In genomic region chr16:95753295-95753694, GRCm38 (mm10) we compare ENCODE assay signal across 15 mouse cellular contexts. TPM values are rescaled to one million over a fixed set of nuclear protein-coding genes. Genes with fewer than 3 reads are reported as not detected.
A peak's percentile ranks its signal among the peaks of the same experiment; 100 is the strongest.
DNase-seq lines count a peak whose midpoint lies in the region; ATAC-seq and TF ChIP-seq lines count a peak whose summit lies in the region.
"Had no signal": no experiment of that assay in that cellular context is flagged by ENCODE, and none has a peak within 500 bp of the region (broad histone marks: within the 10 kb centered on the region; RNA-seq: fewer than 3 reads in every experiment).

No protein-coding gene starts in this region.

- TF ChIP-seq RAD21 in CH12.LX (IDR thresholded peaks at IDR 0.05; ENCODE audit: low read depth, low read length) = no peak

- H3K9me3 ChIP-seq in heart, embryonic 11.5 days (replicated peaks; ENCODE audit: control insufficient read depth, low read length) = no peaks in the 10 kb centered on the region
- H3K9me3 ChIP-seq in CH12.LX (replicated peaks; ENCODE audit: low read length) = no peaks in the 10 kb centered on the region
- H3K9me3 ChIP-seq: kidney, embryonic 15.5 days; liver, embryonic 12.5 days; neural tube, embryonic 15.5 days had no signal

- intact Hi-C loops in heart, adult 2 months (cut with DNase I) = loop anchor here (2.0 to 10.0 kb wide), 3 partner anchors 50 to 318 kb away; partner anchors contain the start of gene Ets2

- H3K4me2 ChIP-seq in heart, embryonic 11.5 days = no peak overlapping the region
- H3K4me2 ChIP-seq in CH12.LX (ENCODE audit: insufficient read depth, low read depth, poor library complexity, severe bottlenecking) = no peak overlapping the region
- H3K4me2 ChIP-seq: kidney, embryonic 15.5 days; liver, embryonic 12.5 days; neural tube, embryonic 15.5 days had no signal

- no peak overlapping the region for H3K9ac ChIP-seq in heart, adult 2 months (ENCODE audit: low read depth, low read length)
- no peak overlapping the region for H3K9ac ChIP-seq in heart, embryonic 11.5 days (ENCODE audit: low read depth, low read length)
- no peak overlapping the region for H3K9ac ChIP-seq in CH12.LX (ENCODE audit: insufficient read depth, low read depth)
- H3K9ac ChIP-seq: kidney, embryonic 15.5 days; liver, embryonic 12.5 days; neural tube, embryonic 15.5 days had no signal

- in situ Hi-C loops in CH12.LX (cut with MboI; ENCODE audit: low pct_ligation_motif_present, low pct_unique_long_range_greater_than_20kb, low sequenced_read_pairs) = no loop called here

- H3K4me1 ChIP-seq in heart, adult 2 months (ENCODE audit: control insufficient read depth, insufficient read depth, low read length) = peaks cover 22% of the 10 kb centered on the region
- H3K4me1 ChIP-seq in heart, embryonic 11.5 days (ENCODE audit: control insufficient read depth, insufficient read depth, low read length) = 0 out of 2 replicates have a peak, but pooled peaks cover 6% of the 10 kb centered on the region
- peaks cover 36 to 49% of the 10 kb centered on the region in 2 experiments for H3K4me1 ChIP-seq in CH12.LX (ENCODE audit: control insufficient read depth in 1 of 2, insufficient read depth in 2 of 2)
- H3K4me1 ChIP-seq: neural tube, embryonic 15.5 days had no signal

- TF ChIP-seq POLR2A in heart, adult 2 months (IDR thresholded peaks at IDR 0.05; ENCODE audit: insufficient read depth, low read depth, low read length) = no peak
- TF ChIP-seq POLR2A in CH12.LX (IDR thresholded peaks at IDR 0.05; ENCODE audit: low read depth, low read length) = no peak

- H3K36me3 ChIP-seq in heart, adult 2 months (ENCODE audit: control insufficient read depth, insufficient read depth, low read length) = peaks cover 10% of the 10 kb centered on the region
- H3K36me3 ChIP-seq in heart, embryonic 11.5 days (ENCODE audit: control insufficient read depth, insufficient read depth, low read length) = no peaks in the 10 kb centered on the region
- H3K36me3 ChIP-seq in CH12.LX (replicated peaks in 1 of 2; ENCODE audit: control insufficient read depth in 1 of 2, insufficient read depth in 1 of 2, low read length in 1 of 2) = peaks cover 0 to 2% of the 10 kb centered on the region in 2 experiments
- H3K36me3 ChIP-seq: kidney, embryonic 15.5 days; liver, embryonic 12.5 days; neural tube, embryonic 15.5 days had no signal

- TF ChIP-seq CTCF in heart, adult 2 months (IDR thresholded peaks at IDR 0.05) = 0 out of 2 replicates have a peak, but pooled peaks have one; percentile 6
- TF ChIP-seq CTCF in CH12.LX (conservative IDR thresholded peaks at IDR 0.05 in 1 of 2, IDR thresholded peaks at IDR 0.05 in 1 of 2; ENCODE audit: low read depth in 2 of 2, low read length in 2 of 2) = no peak

- peak overlapping the region; percentile 58 for H3K27ac ChIP-seq in heart, adult 2 months
- H3K27ac ChIP-seq in heart, embryonic 11.5 days (ENCODE audit: low read depth, low read length) = no peak overlapping the region
- no peak overlapping the region; the same call in 1 of the 2 replicates for H3K27ac ChIP-seq in CH12.LX (ENCODE audit: insufficient read depth, low read depth)
- H3K27ac ChIP-seq: kidney, embryonic 15.5 days; liver, embryonic 12.5 days; neural tube, embryonic 15.5 days had no signal

- no peak overlapping the region for H3K4me3 ChIP-seq in heart, adult 2 months
- no peak overlapping the region for H3K4me3 ChIP-seq in heart, embryonic 11.5 days (ENCODE audit: low read depth, low read length)
- H3K4me3 ChIP-seq in CH12.LX (replicated peaks in 1 of 3; ENCODE audit: low read depth in 2 of 3, low read length in 2 of 3, poor library complexity in 1 of 3) = no peak overlapping the region
- H3K4me3 ChIP-seq: kidney, embryonic 15.5 days; liver, embryonic 12.5 days; neural tube, embryonic 15.5 days had no signal

- ATAC-seq in heart, embryonic 11.5 days (replicated peaks; ENCODE audit: insufficient number of reproducible peaks, low FRiP score, low TSS enrichment) = no peak
- ATAC-seq in erythroblast, adult 5-6 weeks (replicated peaks; ENCODE audit: low FRiP score, poor library complexity, severe bottlenecking) = no peak
- no peak for ATAC-seq in activated CD4-positive, CD25-positive, alpha-beta regulatory T cell, adult 4 months
- ATAC-seq: CD4-positive, CD25-positive, alpha-beta regulatory T cell, adult 4 months; liver, embryonic 12.5 days had no signal

- H3K27me3 ChIP-seq in heart, adult 2 months (ENCODE audit: control insufficient read depth, insufficient read depth, low read length) = no peaks in the 10 kb centered on the region
- H3K27me3 ChIP-seq in heart, embryonic 11.5 days (ENCODE audit: control insufficient read depth, insufficient read depth, low read length) = no peaks in the 10 kb centered on the region
- H3K27me3 ChIP-seq in CH12.LX (replicated peaks) = no peaks in the 10 kb centered on the region
- H3K27me3 ChIP-seq: kidney, embryonic 15.5 days; liver, embryonic 12.5 days; neural tube, embryonic 15.5 days had no signal

- DNase-seq in heart, adult 2 months = peak in 1 of 2 experiments; percentile 57
- no peak for DNase-seq in CH12.LX (ENCODE audit: extremely low read depth)
- peak; percentile 54 for DNase-seq in brain, adult 2 months (ENCODE audit: low read depth, low spot score)
- DNase-seq in cerebellum, postnatal 36 days = peak; percentile 43 to 55
- DNase-seq in layer of hippocampus, postnatal 25 days (ENCODE audit: extremely low spot score in 1 of 2, low spot score in 1 of 2) = no peak
- DNase-seq: lung, postnatal 4 days; right cerebral cortex, adult 18-20 months; thymus, postnatal 4 days had no signal

- WGBS in heart, adult 2 months = 9% methylated on average over 7 of the region's 7 CpGs
- WGBS in heart, embryonic 11.5 days (ENCODE audit: insufficient replicate concordance) = 31% methylated on average over 7 of the region's 7 CpGs

- no peaks in the 10 kb centered on the region for H3K79me2 ChIP-seq in heart, adult 2 months (replicated peaks; ENCODE audit: control insufficient read depth, insufficient read depth, low read length)
- H3K79me2 ChIP-seq in CH12.LX (replicated peaks; ENCODE audit: control insufficient read depth, extremely low read depth, insufficient read depth, poor library complexity, severe bottlenecking) = no peaks in the 10 kb centered on the region

- no peak for TF ChIP-seq EP300 in heart, adult 2 months (IDR thresholded peaks at IDR 0.05; ENCODE audit: insufficient read depth, low read depth, low read length)
- TF ChIP-seq EP300 in CH12.LX (IDR thresholded peaks at IDR 0.05; ENCODE audit: low read length) = no peak

- dilution Hi-C loops in CH12.LX (cut with MboI; ENCODE audit: extremely low pct_ligation_motif_present, extremely low pct_unique_long_range_greater_than_20kb, low sequenced_read_pairs) = no loop called here

TF ChIP-seq in CH12.LX, 34 proteins besides CTCF, POLR2A, EP300 and RAD21:
- TF ChIP-seq MEF2A (IDR thresholded peaks at IDR 0.05; ENCODE audit: borderline replicate concordance, low read depth, low read length) (peak; percentile 95), JUND (conservative IDR thresholded peaks at IDR 0.05; ENCODE audit: low read depth, low read length) (0 out of 2 replicates have a peak, but pooled peaks have one; percentile 10), JUN (IDR thresholded peaks at IDR 0.05; ENCODE audit: insufficient read depth, low read depth, low read length) (peak; percentile 63), SMC3 (IDR thresholded peaks at IDR 0.05; ENCODE audit: low read depth, low read length) (no peak)

RNA-seq across cellular contexts. Expression of gene Ets2, which starts 51.4 kb away (rescaled TPM):
- total RNA-seq in heart, adult 2 months (2021) = 10 to 100 TPM; 50.3 to 70.6 TPM
- 47.2 and 60.5 TPM in 2 replicates for polyA plus RNA-seq in heart, adult 2 months (2012; rRNA removed)
- polyA plus RNA-seq in heart, embryonic 11.5 days (2014; fragmentation: Nextera tagmentation; extraction: Ambion mirVana) = 26.8 and 45.4 TPM in 2 replicates
- total RNA-seq in CH12.LX (2012; rRNA removed) (38.9 and 51.2 TPM in 2 replicates), CH12.LX (2014; rRNA removed) (42.0 and 43.0 TPM in 2 replicates)
- polyA plus RNA-seq in CH12.LX (2012; ENCODE audit: insufficient read length, low read depth) = 38.2 and 43.2 TPM in 2 replicates
- 2.1 and 4.6 TPM in 2 replicates for total RNA-seq in erythroblast, adult 5-6 weeks (2015; ENCODE audit: low replicate concordance)
- 2.6 and 5.9 TPM in 2 replicates for total RNA-seq in erythroblast, adult 5-6 weeks (2017; ENCODE audit: low replicate concordance)
- polyA plus RNA-seq in activated CD4-positive, CD25-positive, alpha-beta regulatory T cell, adult 4 months (2017; shearing (Covaris generic)) = 1 to 10 TPM; 4.2 to 4.3 TPM
- 10 to 100 TPM; 61.1 to 65.4 TPM for total RNA-seq in layer of hippocampus, postnatal 25 days (2021)

Comparison
In these comparisons a context has a peak if more than half of its experiments do, and no peak if none do; other contexts are left out.
1. DNase-seq: peak in brain, adult 2 months (single experiment) and cerebellum, postnatal 36 days (2 of 2); none in CH12.LX (single experiment) and layer of hippocampus, postnatal 25 days (0 of 2).
2. RNA of gene Ets2, which starts 51.4 kb away (total RNA-seq): 50.3 to 70.6 TPM in heart, adult 2 months, 61.1 to 65.4 TPM in layer of hippocampus, postnatal 25 days and 38.9 to 51.2 TPM in CH12.LX; 2.1 to 5.9 TPM in erythroblast, adult 5-6 weeks; every median in the first group is over 4 times any median in the second.